In genomic region chr11:60979788-60980187, GRCm38 (mm10) we compare ENCODE assay signal across 22 mouse cellular contexts. TPM values are rescaled to one million over a fixed set of nuclear protein-coding genes. Genes with fewer than 3 reads are reported as not detected.
DNase-seq lines count a peak whose midpoint lies in the region; TF ChIP-seq lines count a peak whose summit lies in the region.
"Had no signal": no experiment of that assay in that cellular context is flagged by ENCODE, and none has a peak within 500 bp of the region (broad histone marks: within the 10 kb centered on the region; RNA-seq: fewer than 3 reads in every experiment).

No protein-coding gene starts in this region.

- no peak for TF ChIP-seq POLR2A in lung, adult 2 months (IDR thresholded peaks at IDR 0.05; ENCODE audit: borderline replicate concordance, extremely low read depth, low read depth, low read length)
- no peak for TF ChIP-seq POLR2A in myocyte (IDR thresholded peaks at IDR 0.05; ENCODE audit: insufficient read length, low read depth)

- no peak overlapping the region for H3K4me3 ChIP-seq in lung, adult 2 months (replicated peaks; ENCODE audit: extremely low read depth, low read depth, low read length)
- H3K4me3 ChIP-seq in myocyte: no peak overlapping the region
- H3K4me3 ChIP-seq: embryonic facial prominence, embryonic 10.5 days; embryonic facial prominence, embryonic 12.5 days; forebrain, embryonic 13.5 days; forebrain, embryonic 15.5 days had no signal

- WGBS in lung, adult 2 months: 62% methylated on average over 5 of the region's 5 CpGs

- H3K79me2 ChIP-seq in myocyte (ENCODE audit: control insufficient read depth, insufficient read depth): no peaks in the 10 kb centered on the region

- H3K4me1 ChIP-seq in lung, adult 2 months (ENCODE audit: control insufficient read depth, insufficient read depth, low read length): 0 out of 2 replicates have a peak, but pooled peaks cover 3% of the 10 kb centered on the region
- H3K4me1 ChIP-seq: embryonic facial prominence, embryonic 12.5 days; forebrain, embryonic 13.5 days had no signal

- no peak overlapping the region for H3ac ChIP-seq in myocyte (ENCODE audit: control insufficient read depth, insufficient read length)

- DNase-seq in layer of hippocampus, adult 9-11 months: peak; percentile 36
- DNase-seq in layer of hippocampus, postnatal 14 days (ENCODE audit: low spot score in 2 of 2): no peak
- DNase-seq in lung, postnatal 10 days: peak; percentile 45
- no peak for DNase-seq in lung, adult 2 months
- DNase-seq: adrenal gland, adult 8-10 months; adrenal gland, postnatal 14 days; adrenal gland, postnatal 36 days; B cell, adult 2 months; cerebellum, adult 11-12 months; cerebellum, adult 2 months; cerebellum, adult 9-10 months; cerebellum, postnatal 25 days had no signal

- H3K27me3 ChIP-seq in myocyte (ENCODE audit: control insufficient read depth, insufficient read depth, insufficient read length): no peaks in the 10 kb centered on the region
- H3K27me3 ChIP-seq: CH12.LX; embryonic facial prominence, embryonic 12.5 days; forebrain, embryonic 13.5 days; forebrain, embryonic 15.5 days had no signal

- no peak for TF ChIP-seq CTCF in lung, adult 2 months (IDR thresholded peaks at IDR 0.05; ENCODE audit: insufficient read depth, low read length)

- no peaks in the 10 kb centered on the region for H3K36me3 ChIP-seq in myocyte (ENCODE audit: control insufficient read depth, insufficient read depth)
- H3K36me3 ChIP-seq: embryonic facial prominence, embryonic 10.5 days; embryonic facial prominence, embryonic 12.5 days; forebrain, embryonic 15.5 days; G1E had no signal

- peak overlapping the region; percentile 25 for H3K4me2 ChIP-seq in myocyte (ENCODE audit: low read depth)
- H3K4me2 ChIP-seq: embryonic facial prominence, embryonic 12.5 days; forebrain, embryonic 13.5 days; forebrain, embryonic 15.5 days had no signal

TF ChIP-seq in myocyte, 11 proteins besides CTCF, POLR2A, EP300 and RAD21:
- TF ChIP-seq MYOD1 (IDR thresholded peaks at IDR 0.05; ENCODE audit: control insufficient read depth in 1 of 3, insufficient read length in 2 of 3, low read depth in 2 of 3) (peak in 1 of 3 experiments; percentile 65), MYOG (IDR thresholded peaks at IDR 0.05; ENCODE audit: control insufficient read depth in 1 of 3, insufficient read depth in 1 of 3, insufficient read length in 2 of 3, low read depth in 2 of 3) (peak in 2 of 3 experiments; percentile 56 to 66), USF1 (IDR thresholded peaks at IDR 0.05; ENCODE audit: low read depth) (no peak)

RNA-seq across cellular contexts. Expression of gene Kcnj12, which starts 42.6 kb away (rescaled TPM):
- total RNA-seq in layer of hippocampus, postnatal 14 days (2021): 1 to 10 TPM; 7.1 to 8.0 TPM
- 5.3 and 5.8 TPM in 2 replicates for polyA plus RNA-seq in lung, adult 2 months (2012; rRNA removed)
- 12.5 TPM for polyA plus RNA-seq in myocyte (2012; fragmentation: generic; extraction: Trizol)
- total RNA-seq: CH12.LX, G1E had no signal
- polyA plus RNA-seq: activated CD4-positive, CD25-positive, alpha-beta regulatory T cell, adult 4 months; CD4-positive, CD25-positive, alpha-beta regulatory T cell, adult 4 months; G1E; Patski had no signal

RNA-seq across cellular contexts. Expression of gene Map2k3, which starts 48.0 kb away (rescaled TPM):
- 10 to 100 TPM; 12.8 to 17.0 TPM for total RNA-seq in layer of hippocampus, postnatal 14 days (2021)
- 29.4 and 48.0 TPM in 2 replicates for polyA plus RNA-seq in lung, adult 2 months (2012; rRNA removed)
- 68.5 TPM for polyA plus RNA-seq in myocyte (2012; fragmentation: generic; extraction: Trizol)

Comparison
In these comparisons a context has a peak if more than half of its experiments do, and no peak if none do; other contexts are left out.
1. DNase-seq: peak in layer of hippocampus, adult 9-11 months (single experiment) and lung, postnatal 10 days (single experiment); none in layer of hippocampus, postnatal 14 days (0 of 2) and lung, adult 2 months (single experiment).